Mouse (Mus musculus) left cerebral cortex, adult 8-10 months (tissue): ENCODE measurements around the gene Npcd. TPM values are rescaled to one million over a fixed set of nuclear protein-coding genes. Genes with fewer than 3 reads are reported as not detected.
A peak's percentile ranks its signal among the peaks of the same experiment; 100 is the strongest.

Experiments
- DNase-seq, 2 experiments: peaks; one replicate each; pipeline ENCODE4 v3.0.0; 2022; ENCODE audit warnings: low spot score in 2 of 2
- total RNA-seq, 4 experiments: library from RNA; stranded (reverse); gene quantifications; 2 replicates each; pipeline ENCODE4 v1.2.4; 2022

Npcd gene
- total RNA-seq, 4 experiments from 2014 or later: 14.8 to 25.9 (median 19.3) TPM

DNA sequence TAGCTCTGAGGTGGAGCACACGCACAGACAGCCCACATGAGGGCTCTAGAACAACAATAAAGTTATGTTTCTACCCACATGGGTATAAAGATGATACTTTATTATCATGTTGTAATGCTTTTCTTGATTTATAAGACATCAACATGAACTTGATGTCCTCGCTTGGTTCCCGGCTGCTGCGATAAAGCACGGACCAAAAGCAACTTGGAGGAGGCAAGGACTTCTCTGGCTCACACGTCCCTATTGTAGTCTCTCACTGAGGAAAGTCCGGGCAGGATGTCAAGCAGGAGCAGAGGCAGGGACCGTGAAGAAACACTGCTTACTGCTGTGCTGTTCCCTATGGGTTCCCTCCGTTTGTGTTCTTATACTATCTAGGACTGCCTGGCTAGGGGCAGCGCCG is 90.0 kb downstream of the Npcd start:
- no peak for DNase-seq

DNA sequence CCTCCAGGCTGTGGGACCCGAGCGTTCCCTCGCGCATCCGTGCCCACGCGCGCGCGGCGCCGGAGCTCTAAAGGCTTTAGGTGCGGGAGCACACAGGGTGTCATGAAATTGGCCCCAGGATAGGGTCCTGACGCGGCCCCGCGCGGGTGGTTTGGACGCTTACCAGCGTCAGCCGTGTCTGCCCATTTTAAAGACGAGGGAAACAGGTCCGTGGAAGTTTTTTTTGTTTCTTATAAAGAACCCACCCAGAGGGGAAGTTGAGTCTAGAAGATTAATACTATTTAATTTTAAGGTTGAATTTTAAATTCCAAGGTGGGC is 91.4 kb downstream of the Npcd start:
- no peak for DNase-seq

DNA sequence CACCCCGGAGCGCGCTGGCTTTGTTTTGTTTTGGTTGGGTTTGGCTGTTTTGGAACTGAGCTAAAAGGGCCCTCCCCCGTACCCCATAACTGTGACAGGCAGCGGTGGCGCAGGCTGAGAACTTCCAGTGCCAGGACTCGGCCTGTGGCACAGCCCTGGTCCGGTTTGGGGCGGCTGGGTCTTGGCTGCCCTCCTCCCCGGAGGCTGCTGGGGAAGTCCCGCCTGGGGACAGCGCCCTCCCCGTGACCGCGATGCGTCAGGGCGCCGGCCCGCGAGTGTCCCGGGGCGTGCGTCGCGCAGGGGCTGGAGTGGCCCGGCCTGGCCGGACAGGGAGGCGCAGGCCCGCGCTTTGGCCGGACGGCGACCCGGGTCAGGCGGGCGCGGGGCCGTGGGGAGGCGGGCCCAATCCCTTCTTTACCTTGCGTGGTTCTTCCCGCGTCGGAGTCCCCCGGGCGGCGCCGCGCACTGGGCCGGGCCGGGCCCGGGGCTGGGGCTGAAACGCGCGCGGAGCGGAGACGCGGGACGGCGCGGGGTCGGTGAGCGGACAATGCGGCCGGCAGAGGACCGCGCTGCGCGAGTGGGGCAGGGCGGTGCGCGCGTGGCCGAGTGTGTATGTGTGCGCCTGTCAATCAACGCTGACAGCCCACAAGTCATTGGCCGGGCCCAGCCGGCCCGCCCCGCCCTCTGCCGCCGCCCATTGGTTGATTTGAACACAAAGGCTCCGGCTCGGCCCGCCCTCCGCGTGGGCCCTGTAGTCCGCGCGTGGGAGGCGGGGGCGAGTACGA is 91.9 kb downstream of the Npcd start, which contains the start of gene Sun2:
Gene Sun2 (minus strand): TSS at position 616 of the 785 bp plus-strand sequence.
- DNase-seq: peak; percentile 88 to 92

DNA sequence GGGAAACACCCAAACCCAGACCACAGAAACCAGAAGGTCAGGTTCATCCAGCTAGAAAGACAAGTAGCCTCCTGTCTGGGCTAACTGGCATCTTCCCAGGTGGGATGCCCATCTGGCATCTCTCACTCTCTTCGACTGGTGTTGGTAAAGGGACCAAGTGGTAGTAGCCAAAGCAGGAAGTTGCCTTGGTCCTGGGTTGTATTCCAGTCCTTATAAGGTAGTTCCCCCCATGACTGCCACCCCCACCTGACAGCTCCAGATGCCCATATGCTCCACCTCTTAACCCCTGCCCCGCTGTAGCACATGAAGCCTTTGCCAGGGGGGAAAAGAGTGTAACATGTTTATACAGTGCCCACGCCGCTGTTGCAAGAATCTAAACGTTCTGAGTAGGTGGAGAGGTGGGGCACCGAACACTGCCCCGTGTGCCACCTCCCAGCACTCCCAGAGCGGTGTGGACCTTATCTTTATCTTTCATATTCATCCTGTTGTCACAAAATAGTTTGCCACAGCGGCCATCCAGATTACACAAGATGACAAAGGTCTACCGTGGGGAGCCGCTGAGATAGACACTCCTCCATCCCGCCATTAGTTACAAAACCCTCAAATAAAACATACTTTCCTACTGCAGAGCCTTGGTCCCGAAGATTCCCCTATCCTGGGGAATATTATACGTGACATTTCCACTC is 92.7 kb downstream of the Npcd start:
- no peak for DNase-seq

DNA sequence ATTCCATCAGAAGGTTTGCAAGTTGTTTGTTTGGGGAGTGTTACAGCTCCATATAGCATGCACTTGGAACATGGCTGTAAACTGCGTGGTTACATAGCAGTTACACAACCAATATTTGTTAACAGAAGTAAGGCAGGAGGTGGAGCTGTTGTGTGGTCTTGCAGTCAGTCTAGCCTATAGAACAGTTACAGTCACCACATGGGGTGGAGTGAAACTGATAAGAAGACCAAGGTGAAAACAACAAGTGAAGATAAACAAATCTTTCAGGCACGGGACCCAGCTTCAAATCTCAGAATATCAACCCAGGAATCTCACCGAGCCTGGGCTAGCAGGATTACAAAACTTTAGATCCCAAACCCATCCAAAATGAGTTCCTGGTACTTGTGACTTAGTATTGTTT is 93.3 kb downstream of the Npcd start:
- DNase-seq: no peak

Other genes with a start within 250 kb of the Npcd start
- gene Dmc1, start 229.1 kb downstream of the Npcd start, total RNA-seq: 1 to 10 TPM in 2 of 4 experiments, under 1 TPM in 2; 0.17 to 1.8 (median 0.92) TPM
- 10 to 100 TPM; 10.4 to 11.4 (median 10.6) TPM for gene Fam227a, start 175.3 kb downstream of the Npcd start, total RNA-seq
- 10 to 100 TPM; 42.9 to 48.2 (median 46.4) TPM for gene Cby1, start 175.0 kb downstream of the Npcd start, total RNA-seq
- 100 to 1,000 TPM in 2 of 4 experiments, 10 to 100 TPM in 2; 87.9 to 109 (median 103) TPM for gene Tomm22, start 163.4 kb downstream of the Npcd start, total RNA-seq
- 10 to 100 TPM; 56.0 to 62.3 (median 60.6) TPM for gene Josd1, start 146.3 kb downstream of the Npcd start, total RNA-seq
- gene Gtpbp1, start 143.4 kb downstream of the Npcd start, total RNA-seq: 10 to 100 TPM; 48.5 to 60.5 (median 55.9) TPM
- 10 to 100 TPM; 50.4 to 71.2 (median 63.2) TPM for gene Sun2, start 91.7 kb downstream of the Npcd start, total RNA-seq
- 10 to 100 TPM; 49.3 to 56.8 (median 52.9) TPM for gene Dnal4, start 56.4 kb downstream of the Npcd start, total RNA-seq
- gene Nptxr, start 29.5 kb downstream of the Npcd start, total RNA-seq: 100 to 1,000 TPM; 506 to 553 (median 527) TPM
- 100 to 1,000 TPM; 293 to 319 (median 310) TPM for gene Cbx6, start 451 bp upstream of the Npcd start, total RNA-seq
- 1 to 10 TPM; 4.3 to 8.1 (median 6.0) TPM for gene Apobec3, start 57.4 kb upstream of the Npcd start, total RNA-seq
- gene Cbx7, start 136.9 kb upstream of the Npcd start, total RNA-seq: 10 to 100 TPM; 51.4 to 59.9 (median 55.5) TPM
- gene Pdgfb, start 180.7 kb upstream of the Npcd start, total RNA-seq: 10 to 100 TPM; 26.4 to 31.9 (median 28.1) TPM